Mouse (Mus musculus) stomach, embryonic 16.5 days (tissue): ENCODE data around the gene Dcaf15. TPM values are rescaled to one million over a fixed set of nuclear protein-coding genes. Genes with fewer than 3 reads are reported as not detected.

Experiments
- ATAC-seq: fragments of 200-750 bp; cut with Nextera tagmentation; 2 replicates; pipeline ENCODE4 v1.8.0; 2017; ENCODE audit warnings: moderate number of reproducible peaks, moderate TSS enrichment; ENCODE audit not compliant: insufficient read depth, low FRiP score
- H3K27ac ChIP-seq: fragments of 300-500 bp; sonication (generic); 2 replicates; pipeline ENCODE4 v1.5.1; 2014; ENCODE audit warnings: low read length
- H3K27me3 ChIP-seq: fragments of 300-500 bp; sonication (generic); 2 replicates; pipeline ENCODE4 v1.6.1; 2014; ENCODE audit warnings: low read length, control low read depth, mixed read lengths; ENCODE audit not compliant: control insufficient read depth, insufficient read depth
- H3K36me3 ChIP-seq: fragments of 300-500 bp; sonication (generic); 2 replicates; pipeline ENCODE4 v1.6.1; 2014; ENCODE audit warnings: low read length; ENCODE audit not compliant: control insufficient read depth, insufficient read depth
- H3K4me1 ChIP-seq: fragments of 300-500 bp; sonication (generic); 2 replicates; pipeline ENCODE4 v1.6.1; 2014; ENCODE audit warnings: low read length, control low read depth, mixed read lengths; ENCODE audit not compliant: control insufficient read depth, insufficient read depth
- H3K4me2 ChIP-seq: fragments of 300-500 bp; sonication (generic); 2 replicates; pipeline ENCODE4 v1.6.1; 2014; ENCODE audit warnings: low read depth, low read length, mixed read lengths
- H3K4me3 ChIP-seq: fragments of 300-500 bp; sonication (generic); replicated peaks from 2 replicates; pipeline ENCODE4 v1.5.1; 2014; ENCODE audit warnings: mild to moderate bottlenecking, low read length
- H3K9ac ChIP-seq: fragments of 300-500 bp; sonication (generic); 2 replicates; pipeline ENCODE4 v1.6.1; 2014; ENCODE audit warnings: low read length
- H3K9me3 ChIP-seq: fragments of 300-500 bp; sonication (generic); replicated peaks from 2 replicates; pipeline ENCODE4 v1.6.1; 2016; ENCODE audit warnings: low read length, control low read depth; ENCODE audit not compliant: control insufficient read depth
- WGBS: fragments of 180-500 bp; shearing (Covaris S2); extraction: QIAGEN DNeasy Blood & Tissue Kit; methylation state at CpG from one replicate; pipeline ENCODE4 v1.1.7; 2014; 5-methylcytosine and 5-hydroxymethylcytosine counted together
- polyA plus RNA-seq: library from polyadenylated mRNA; unstranded; fragments of >200 nt; fragmentation: Nextera tagmentation; extraction: Ambion mirVana; gene quantifications from 2 replicates; pipeline ENCODE4 v1.2.1, GENCODE M21; 2015

The Dcaf15 gene
- polyA plus RNA-seq, result 6.4 and 7.5 TPM in 2 replicates

GRCm38 (mm10) chr8:84104697-84105609 is at the start of gene Dcaf15:
Gene Dcaf15 (minus strand): TSS chr8:84104768.
- H3K4me2 ChIP-seq, result peak within 1 kb of the TSS; percentile 78
- peak within 1 kb of the TSS; percentile 88 for H3K9ac ChIP-seq
- H3K4me1 ChIP-seq, result peaks cover 21% of the 10 kb centered on the region
- WGBS, result 7% methylated on average over 42 of the region's 42 CpGs
- H3K36me3 ChIP-seq, result peaks cover 9% of the 10 kb centered on the region; the same call in 1 of the 2 replicates
- H3K27ac ChIP-seq, result peak within 1 kb of the TSS; percentile 82
- H3K9me3 ChIP-seq, result no peaks in the 10 kb centered on the region
- no peaks in the 10 kb centered on the region for H3K27me3 ChIP-seq
- peak within 1 kb of the TSS; percentile 74 for H3K4me3 ChIP-seq
- ATAC-seq, result peak; percentile 97

GRCm38 (mm10) chr8:84149181-84149580 is 44.6 kb upstream of the Dcaf15 start:
- Histone ChIP-seq H3K27me3 (no peaks in the 10 kb centered on the region), H3K4me3 (no peak overlapping the region), H3K36me3 (peaks cover 4% of the 10 kb centered on the region; the same call in 1 of the 2 replicates), H3K4me2 (no peak overlapping the region), H3K9ac (no peak overlapping the region), H3K4me1 (peaks cover 15% of the 10 kb centered on the region), H3K27ac (no peak overlapping the region), H3K9me3 (no peaks in the 10 kb centered on the region)
- WGBS, result 60% methylated on average over 3 of the region's 3 CpGs
- ATAC-seq, result no peak

- WGBS, result 83% methylated on average over 5 of the region's 5 CpGs
- Histone ChIP-seq H3K9me3 (no peaks in the 10 kb centered on the region), H3K4me3 (peak overlapping the region; percentile 70), H3K4me2 (peak overlapping the region; percentile 64), H3K27ac (no peak overlapping the region), H3K9ac (peak overlapping the region; percentile 85), H3K27me3 (no peaks in the 10 kb centered on the region), H3K36me3 (peaks cover 7% of the 10 kb centered on the region; the same call in 1 of the 2 replicates), H3K4me1 (peaks cover 15% of the 10 kb centered on the region)
- no peak for ATAC-seq
Measured at GRCm38 (mm10) chr8:84148531-84148850, 43.9 kb upstream of the Dcaf15 start.

DNA sequence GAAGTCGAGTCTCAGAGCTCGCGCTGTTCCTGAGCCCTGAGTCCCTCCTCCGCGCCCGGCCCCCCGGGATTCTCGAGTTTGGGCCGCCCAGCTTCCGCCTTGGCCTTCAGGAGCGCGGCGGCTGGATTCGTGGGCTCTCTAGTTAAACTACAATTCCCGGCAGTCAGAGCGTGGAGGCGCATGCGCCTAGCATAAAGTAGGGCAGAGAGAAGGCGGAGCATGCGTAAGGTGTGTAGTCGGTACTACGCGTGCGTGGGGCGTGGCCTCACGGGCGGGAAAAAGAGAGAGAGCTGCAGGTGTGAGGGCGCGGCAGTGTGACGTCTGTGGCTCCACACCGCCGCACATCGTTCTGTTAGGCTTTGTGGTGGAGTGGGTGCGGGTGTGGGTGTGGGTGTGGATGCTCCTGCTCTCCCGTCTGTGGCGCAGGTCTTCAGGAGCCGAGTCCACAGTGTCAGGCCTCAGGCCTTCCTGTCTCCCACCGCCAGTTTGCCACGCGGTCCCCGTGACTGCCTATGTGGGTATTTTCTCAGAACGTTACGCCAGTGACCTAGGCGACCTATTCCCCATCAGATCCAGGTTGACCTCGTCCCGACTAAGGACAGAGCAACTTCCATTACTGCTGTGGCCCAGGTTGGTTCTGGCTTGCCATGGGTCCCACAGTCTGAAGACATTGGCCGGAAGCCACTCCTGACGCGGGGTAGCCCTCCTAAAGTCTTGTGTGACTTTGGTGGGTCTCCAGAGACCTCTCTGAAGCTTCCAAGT is 43.4 kb upstream of the Dcaf15 start, which contains the start of the genes Cc2d1a and 4930432K21Rik:
TSS of gene Cc2d1a (minus strand) at position 168 of the 762 bp plus-strand sequence.
TSS of gene 4930432K21Rik (plus strand) at position 257 of the 762 bp plus-strand sequence.
- Histone ChIP-seq H3K4me1 (peaks cover 15% of the 10 kb centered on the region), H3K27me3 (no peaks in the 10 kb centered on the region), H3K36me3 (peaks cover 13% of the 10 kb centered on the region; the same call in 1 of the 2 replicates), H3K9me3 (no peaks in the 10 kb centered on the region), H3K4me3 (peak within 1 kb of the TSS; percentile 70), H3K4me2 (peak within 1 kb of the TSS; percentile 64), H3K9ac (peak within 1 kb of the TSS; percentile 85), H3K27ac (peak within 1 kb of the TSS; percentile 91)
- peak; percentile 97 for ATAC-seq
- 11% methylated on average over 49 of the region's 49 CpGs for whole genome bisulfite sequencing

GRCm38 (mm10) chr8:84147324-84147766 is 42.8 kb upstream of the Dcaf15 start:
- Histone ChIP-seq H3K4me1 (peaks cover 15% of the 10 kb centered on the region), H3K27ac (peak overlapping the region; percentile 91), H3K9ac (peak overlapping the region; percentile 85), H3K4me2 (peak overlapping the region; percentile 64), H3K36me3 (peaks cover 13% of the 10 kb centered on the region), H3K4me3 (peak overlapping the region; percentile 70), H3K27me3 (no peaks in the 10 kb centered on the region), H3K9me3 (no peaks in the 10 kb centered on the region)
- peak; percentile 68 for ATAC-seq
- 4% methylated on average over 14 of the region's 14 CpGs for WGBS

- Histone ChIP-seq H3K9me3 (no peaks in the 10 kb centered on the region), H3K4me1 (peaks cover 15% of the 10 kb centered on the region), H3K4me2 (no peak overlapping the region), H3K27me3 (no peaks in the 10 kb centered on the region), H3K36me3 (peaks cover 23% of the 10 kb centered on the region), H3K27ac (no peak overlapping the region), H3K4me3 (no peak overlapping the region), H3K9ac (no peak overlapping the region)
- no peak for ATAC-seq
- WGBS, result 92% methylated on average over 8 of the region's 8 CpGs
Measured at GRCm38 (mm10) chr8:84144636-84145245, 40.2 kb upstream of the Dcaf15 start.

GRCm38 (mm10) chr8:84140838-84141237 is 36.3 kb upstream of the Dcaf15 start:
- 85% methylated on average over 4 of the region's 4 CpGs for WGBS
- H3K27ac ChIP-seq, result no peak overlapping the region
- H3K9ac ChIP-seq, result no peak overlapping the region
- no peaks in the 10 kb centered on the region for H3K27me3 ChIP-seq
- H3K9me3 ChIP-seq, result no peaks in the 10 kb centered on the region
- H3K4me2 ChIP-seq, result no peak overlapping the region
- H3K4me3 ChIP-seq, result no peak overlapping the region
- no peaks in the 10 kb centered on the region for H3K4me1 ChIP-seq
- no peak for ATAC-seq
- H3K36me3 ChIP-seq, result peaks cover 26% of the 10 kb centered on the region

DNA sequence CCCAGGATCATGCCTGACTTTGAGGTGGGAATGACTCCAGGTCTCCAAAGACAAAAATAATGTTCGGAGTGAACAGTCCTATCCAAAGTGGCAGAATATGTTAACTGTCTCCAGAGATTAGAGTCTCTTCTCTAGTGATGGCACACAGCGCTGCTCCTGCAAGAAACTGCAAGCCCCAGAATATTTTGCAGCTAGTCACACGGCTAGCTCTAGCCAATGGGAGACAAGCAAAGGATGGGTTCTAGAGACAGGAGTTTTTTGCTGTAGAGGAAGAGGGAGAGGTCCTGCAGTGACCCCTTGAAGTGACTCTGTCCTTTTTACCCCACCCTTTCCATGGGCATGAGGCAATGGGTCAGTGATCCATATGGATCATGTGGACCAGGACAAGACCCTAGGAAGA is 33.3 kb upstream of the Dcaf15 start:
- H3K27me3 ChIP-seq, result no peaks in the 10 kb centered on the region
- no peak for ATAC-seq
- H3K9ac ChIP-seq, result no peak overlapping the region
- H3K9me3 ChIP-seq, result no peaks in the 10 kb centered on the region
- H3K4me1 ChIP-seq, result no peaks in the 10 kb centered on the region
- H3K36me3 ChIP-seq, result peaks cover 25% of the 10 kb centered on the region
- WGBS, result 87% methylated on average over 3 of the region's 3 CpGs
- H3K4me2 ChIP-seq, result no peak overlapping the region
- no peak overlapping the region for H3K4me3 ChIP-seq
- H3K27ac ChIP-seq, result no peak overlapping the region
